Mouse (Mus musculus) hindbrain, embryonic 13.5 days (tissue): ENCODE data around the gene Ago3. TPM values are rescaled to one million over a fixed set of nuclear protein-coding genes. Genes with fewer than 3 reads are reported as not detected.

Source experiments
- ATAC-seq: fragments of 200-750 bp; cut with Nextera tagmentation; 2 replicates; pipeline ENCODE4 v1.8.0; 2017; ENCODE audit warnings: moderate TSS enrichment; ENCODE audit not compliant: low FRiP score
- H3K27ac ChIP-seq: fragments of 300-500 bp; sonication (generic); 2 replicates; pipeline ENCODE4 v1.5.1; 2015; ENCODE audit warnings: inconsistent platforms, mild to moderate bottlenecking, moderate library complexity
- H3K27me3 ChIP-seq: fragments of 300-500 bp; sonication (generic); 2 replicates; pipeline ENCODE4 v1.6.1; 2015; ENCODE audit warnings: mild to moderate bottlenecking, inconsistent platforms
- H3K36me3 ChIP-seq: fragments of 300-500 bp; sonication (generic); 2 replicates; pipeline ENCODE4 v1.6.1; 2015; ENCODE audit warnings: mild to moderate bottlenecking, inconsistent platforms
- H3K4me1 ChIP-seq: fragments of 300-500 bp; sonication (generic); replicated peaks from 2 replicates; pipeline ENCODE4 v1.6.1; 2015; ENCODE audit warnings: inconsistent platforms
- H3K4me2 ChIP-seq: fragments of 300-500 bp; sonication (generic); 2 replicates; pipeline ENCODE4 v1.6.1; 2015; ENCODE audit warnings: inconsistent platforms, mild to moderate bottlenecking, moderate library complexity
- H3K4me3 ChIP-seq: fragments of 300-500 bp; sonication (generic); 2 replicates; pipeline ENCODE4 v1.5.1; 2015; ENCODE audit warnings: mild to moderate bottlenecking, inconsistent platforms
- H3K9ac ChIP-seq: fragments of 300-500 bp; sonication (generic); 2 replicates; pipeline ENCODE4 v1.6.1; 2015; ENCODE audit warnings: mild to moderate bottlenecking, inconsistent platforms
- H3K9me3 ChIP-seq: fragments of 300-500 bp; sonication (generic); 2 replicates; pipeline ENCODE4 v1.6.1; 2016; ENCODE audit warnings: inconsistent platforms
- WGBS: fragments of 180-500 bp; shearing (Covaris S2); methylation state at CpG from one replicate; pipeline ENCODE4 v1.1.7; 2015; 5-methylcytosine and 5-hydroxymethylcytosine counted together
- polyA plus RNA-seq: library from polyadenylated mRNA; unstranded; fragments of >200 nt; fragmentation: Nextera tagmentation; extraction: Ambion mirVana; gene quantifications from 2 replicates; pipeline ENCODE4 v1.2.1, GENCODE M21; 2015

The Ago3 gene
- polyA plus RNA-seq, 1 experiment from 2014 or later: 15.7 TPM

DNA sequence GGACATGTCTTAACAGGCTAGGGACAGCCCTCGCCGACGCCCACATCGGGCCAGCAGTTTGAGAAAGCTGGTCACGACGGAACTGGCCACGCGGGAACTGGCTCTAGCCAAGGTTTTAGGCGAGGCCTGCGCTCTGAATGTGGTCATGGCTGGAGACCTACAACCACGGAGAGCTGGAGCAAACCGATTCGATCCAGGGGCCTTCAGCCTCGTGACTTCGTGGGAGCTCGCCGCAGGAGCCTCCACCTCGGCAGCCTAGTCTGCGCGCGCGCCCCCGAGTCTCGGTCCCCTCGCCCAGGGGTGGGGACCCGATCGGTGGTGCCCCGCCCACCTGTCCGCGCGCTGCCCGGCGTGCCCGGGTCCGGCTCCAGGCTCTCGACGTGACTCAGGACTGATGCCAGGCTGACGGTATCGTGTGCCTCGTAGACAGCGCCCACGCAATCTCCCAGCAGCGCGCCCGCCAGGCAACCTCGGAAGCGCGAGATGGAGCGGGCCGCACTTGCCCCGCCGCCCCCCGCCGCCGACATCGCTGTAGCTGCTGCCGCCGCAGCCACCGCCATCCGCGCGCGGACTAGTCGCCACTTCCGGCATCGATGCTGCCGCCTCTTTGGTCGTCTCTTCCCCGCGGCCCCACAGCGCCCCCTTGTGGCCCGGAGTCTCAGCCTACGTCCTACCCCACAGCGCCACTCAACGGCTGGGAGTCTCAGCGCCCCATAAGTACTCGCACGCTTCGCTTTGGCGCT is 108.1 kb downstream of the Ago3 start, which contains the start of gene Adprhl2:
Gene Adprhl2, minus strand, starts transcription at position 593 of the 743 bp plus-strand sequence.
- H3K4me2 ChIP-seq: peak within 1 kb of the TSS; percentile 94
- peak; percentile 83 for ATAC-seq
- WGBS: under 1% methylated on average over 80 of the region's 80 CpGs

DNA sequence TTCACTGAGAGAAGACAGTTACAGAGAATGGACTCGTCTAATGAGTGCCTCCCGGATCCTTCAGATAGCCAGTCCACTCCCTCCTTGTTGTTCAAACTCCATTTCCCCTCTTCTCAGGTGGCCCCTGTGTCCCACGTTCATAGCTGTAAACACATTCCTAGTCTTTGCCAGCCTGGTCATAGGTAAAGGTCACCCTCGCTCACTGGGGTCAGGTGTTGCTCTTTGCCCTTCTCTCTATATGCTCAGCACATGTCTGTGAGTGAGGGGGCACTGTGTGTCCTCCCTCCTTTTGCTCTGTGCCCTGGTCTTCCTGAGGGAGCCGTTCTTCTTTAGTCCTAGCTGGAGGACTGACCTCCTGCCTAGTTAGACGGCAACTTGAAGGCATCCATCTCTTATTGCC is 109.5 kb downstream of the Ago3 start:
- 87% methylated on average over 6 of the region's 6 CpGs for WGBS
- peaks cover 46% of the 10 kb centered on the region for H3K36me3 ChIP-seq
- no peak overlapping the region for H3K4me2 ChIP-seq
- H3K9ac ChIP-seq: no peak overlapping the region
- ATAC-seq: no peak
- no peak overlapping the region for H3K4me3 ChIP-seq
- H3K9me3 ChIP-seq: no peaks in the 10 kb centered on the region
- no peak overlapping the region for H3K27ac ChIP-seq
- peaks cover 24% of the 10 kb centered on the region for H3K27me3 ChIP-seq
- peaks cover 28% of the 10 kb centered on the region for H3K4me1 ChIP-seq

More for the DNA sequence above, 108.1 kb downstream of the Ago3 start, which contains the start of gene Adprhl2:
- peaks cover 37% of the 10 kb centered on the region for H3K4me1 ChIP-seq
- H3K4me3 ChIP-seq: peak within 1 kb of the TSS; percentile 80
- H3K27ac ChIP-seq: peak within 1 kb of the TSS; percentile 90
- H3K9ac ChIP-seq: peak within 1 kb of the TSS; percentile 91
- no peaks in the 10 kb centered on the region for H3K9me3 ChIP-seq
- H3K36me3 ChIP-seq: peaks cover 34% of the 10 kb centered on the region
- H3K27me3 ChIP-seq: peaks cover 36% of the 10 kb centered on the region

DNA sequence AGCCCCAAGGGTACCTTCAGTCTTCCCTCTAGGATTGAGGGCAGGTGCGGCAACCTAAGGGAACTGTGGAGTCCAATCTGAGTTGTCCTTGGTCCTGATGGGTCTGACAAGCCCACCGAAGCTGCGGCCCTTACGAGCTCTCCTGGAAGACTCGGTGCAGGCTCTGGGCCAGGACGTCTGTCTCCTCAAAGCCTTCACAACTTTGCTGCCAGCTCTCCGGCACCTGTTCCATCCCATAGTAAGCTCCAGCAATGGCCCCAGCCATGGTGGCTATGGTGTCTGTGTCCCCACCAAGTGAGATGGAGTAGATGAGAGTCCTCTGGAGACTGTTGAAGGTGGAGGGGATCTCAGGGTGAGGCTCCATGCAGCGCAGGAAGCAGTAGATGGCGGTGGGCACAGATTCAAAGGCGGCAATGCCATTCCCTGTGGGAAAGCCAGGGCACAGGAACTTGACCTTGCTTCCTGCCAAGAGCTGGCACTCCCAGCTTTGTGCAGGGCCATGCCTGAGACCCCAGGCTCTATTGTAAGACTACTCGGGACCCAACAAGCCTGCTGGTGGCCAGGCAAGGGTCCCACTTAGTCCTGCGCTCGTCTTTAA is 112.8 kb downstream of the Ago3 start:
- Histone ChIP-seq H3K27me3 (no peaks in the 10 kb centered on the region), H3K27ac (no peak overlapping the region), H3K4me3 (no peak overlapping the region), H3K36me3 (peaks cover 53% of the 10 kb centered on the region), H3K4me2 (no peak overlapping the region), H3K4me1 (peaks cover 19% of the 10 kb centered on the region), H3K9ac (peak overlapping the region; percentile 5; the same call in 1 of the 2 replicates), H3K9me3 (no peaks in the 10 kb centered on the region)
- ATAC-seq: no peak
- 92% methylated on average over 13 of the region's 13 CpGs for WGBS

DNA sequence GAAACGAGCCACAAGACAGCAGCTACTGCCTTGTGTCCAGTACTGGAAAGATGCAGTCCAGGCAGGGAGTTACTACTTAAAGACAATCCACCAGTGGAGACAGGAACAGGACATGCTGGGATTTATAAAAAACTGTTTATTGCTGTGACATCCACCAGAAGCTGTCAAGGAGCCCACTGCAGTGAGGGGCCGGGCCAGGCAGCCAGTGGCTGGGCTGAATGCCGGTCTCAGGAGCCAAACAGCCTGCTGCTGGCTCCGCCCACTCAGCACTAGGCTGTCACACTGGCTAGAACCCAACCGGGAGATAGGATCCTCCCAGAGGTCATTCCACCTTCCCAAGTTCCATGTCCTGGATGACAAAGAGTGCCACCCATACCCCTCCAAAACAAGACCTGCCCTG is 113.4 kb downstream of the Ago3 start:
- no peak for ATAC-seq
- Histone ChIP-seq H3K4me3 (no peak overlapping the region), H3K4me1 (peaks cover 18% of the 10 kb centered on the region), H3K9me3 (no peaks in the 10 kb centered on the region), H3K9ac (no peak overlapping the region), H3K27ac (no peak overlapping the region), H3K27me3 (no peaks in the 10 kb centered on the region), H3K4me2 (no peak overlapping the region), H3K36me3 (peaks cover 53% of the 10 kb centered on the region)
- WGBS: 44% methylated on average over 5 of the region's 5 CpGs

DNA sequence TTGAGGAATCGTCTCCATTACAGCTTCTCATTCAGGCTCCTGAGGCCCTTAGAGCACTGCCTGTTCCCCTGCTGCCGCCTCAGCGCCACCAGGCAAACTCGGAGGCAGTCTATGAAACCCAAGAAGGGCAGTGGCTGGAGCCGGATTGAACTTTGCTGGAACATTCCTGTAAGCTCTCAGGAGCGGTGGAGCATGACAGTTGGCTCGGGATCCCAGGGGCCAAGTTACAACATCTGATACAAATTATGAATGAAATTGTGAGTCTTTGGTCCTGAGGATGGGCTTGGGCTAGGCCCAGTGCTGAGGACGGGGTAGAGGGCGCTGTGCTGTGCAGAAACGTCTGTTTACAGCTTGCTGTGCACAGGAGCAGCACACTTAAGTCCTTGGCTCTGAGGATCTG is 115.0 kb downstream of the Ago3 start:
- 57% methylated on average over 10 of the region's 10 CpGs for WGBS
- Histone ChIP-seq H3K27me3 (no peaks in the 10 kb centered on the region), H3K36me3 (peaks cover 48% of the 10 kb centered on the region), H3K4me3 (no peak overlapping the region), H3K27ac (no peak overlapping the region), H3K4me2 (no peak overlapping the region), H3K4me1 (peaks cover 12% of the 10 kb centered on the region), H3K9me3 (no peaks in the 10 kb centered on the region), H3K9ac (peak overlapping the region; percentile 36; the same call in 1 of the 2 replicates)
- ATAC-seq: no peak

DNA sequence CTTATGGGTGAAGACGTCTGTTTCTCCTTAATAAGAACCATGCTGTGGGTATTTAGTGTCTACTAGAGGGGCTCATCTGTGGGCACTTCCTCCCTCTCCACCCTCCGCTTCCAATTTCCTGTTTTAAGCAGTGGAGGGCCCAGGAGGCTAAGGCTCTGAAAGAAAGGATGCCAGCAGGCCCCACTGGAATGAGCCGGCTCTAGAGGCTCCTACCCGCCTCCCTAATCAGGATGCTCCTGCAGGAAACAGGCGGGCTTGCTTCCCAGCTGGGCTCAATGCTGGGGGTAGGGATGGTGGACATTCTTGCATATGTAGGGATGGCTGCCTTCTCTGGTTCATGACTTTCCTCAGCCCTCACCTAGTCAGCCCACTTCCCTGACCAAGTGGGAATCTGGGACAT is 116.2 kb downstream of the Ago3 start:
- Histone ChIP-seq H3K9ac (no peak overlapping the region), H3K27me3 (0 out of 2 replicates have a peak, but pooled peaks cover 8% of the 10 kb centered on the region), H3K27ac (no peak overlapping the region), H3K4me2 (no peak overlapping the region), H3K4me3 (no peak overlapping the region), H3K4me1 (peaks cover 11% of the 10 kb centered on the region), H3K36me3 (peaks cover 38% of the 10 kb centered on the region), H3K9me3 (no peaks in the 10 kb centered on the region)
- WGBS: 37% methylated on average over 5 of the region's 5 CpGs
- ATAC-seq: no peak

DNA sequence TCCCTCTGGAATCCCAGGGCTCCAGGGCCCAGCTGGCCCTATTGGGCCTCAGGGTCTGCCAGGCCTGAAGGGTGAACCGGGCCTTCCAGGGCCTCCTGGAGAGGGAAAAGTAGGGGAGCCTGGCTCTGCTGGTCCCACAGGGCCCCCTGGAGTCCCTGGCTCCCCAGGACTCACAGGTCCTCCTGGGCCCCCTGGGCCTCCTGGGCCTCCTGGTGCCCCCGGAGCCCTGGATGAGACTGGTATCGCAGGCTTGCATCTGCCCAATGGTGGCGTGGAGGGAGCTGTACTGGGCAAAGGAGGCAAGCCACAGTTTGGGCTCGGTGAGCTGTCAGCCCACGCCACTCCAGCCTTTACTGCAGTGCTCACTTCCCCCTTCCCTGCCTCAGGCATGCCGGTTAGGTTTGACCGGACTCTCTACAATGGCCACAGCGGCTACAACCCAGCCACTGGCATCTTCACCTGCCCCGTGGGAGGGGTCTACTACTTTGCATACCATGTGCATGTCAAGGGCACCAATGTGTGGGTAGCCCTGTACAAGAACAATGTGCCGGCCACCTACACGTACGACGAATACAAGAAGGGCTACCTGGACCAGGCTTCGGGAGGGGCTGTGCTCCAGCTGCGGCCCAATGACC is 117.7 kb downstream of the Ago3 start:
- H3K27ac ChIP-seq: no peak overlapping the region; the same call in 1 of the 2 replicates
- peaks cover 23% of the 10 kb centered on the region for H3K36me3 ChIP-seq
- peaks cover 11% of the 10 kb centered on the region for H3K4me1 ChIP-seq
- H3K4me2 ChIP-seq: no peak overlapping the region
- H3K9me3 ChIP-seq: no peaks in the 10 kb centered on the region
- H3K4me3 ChIP-seq: no peak overlapping the region
- 0 out of 2 replicates have a peak overlapping the region, but pooled peaks have one; percentile 39 for H3K9ac ChIP-seq
- 91% methylated on average over 16 of the region's 16 CpGs for WGBS
- ATAC-seq: no peak
- H3K27me3 ChIP-seq: peaks cover 15% of the 10 kb centered on the region

DNA sequence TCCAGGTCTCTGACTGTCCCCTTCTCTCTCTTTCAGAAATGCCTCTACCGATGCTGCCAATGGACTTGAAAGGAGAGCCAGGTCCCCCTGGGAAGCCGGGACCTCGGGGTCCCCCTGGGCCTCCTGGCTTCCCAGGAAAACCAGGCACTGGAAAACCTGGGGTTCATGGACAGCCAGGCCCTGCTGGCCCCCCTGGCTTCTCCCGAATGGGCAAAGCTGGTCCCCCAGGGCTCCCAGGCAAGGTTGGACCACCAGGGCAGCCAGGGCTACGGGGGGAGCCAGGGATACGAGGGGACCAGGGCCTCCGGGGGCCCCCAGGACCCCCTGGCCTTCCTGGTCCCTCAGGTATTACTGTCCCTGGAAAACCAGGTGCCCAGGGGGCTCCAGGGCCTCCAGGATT is 119.0 kb downstream of the Ago3 start:
- Histone ChIP-seq H3K4me3 (no peak overlapping the region), H3K4me1 (peaks cover 11% of the 10 kb centered on the region), H3K27me3 (peaks cover 17% of the 10 kb centered on the region), H3K9me3 (no peaks in the 10 kb centered on the region), H3K27ac (no peak overlapping the region), H3K36me3 (peaks cover 10% of the 10 kb centered on the region; the same call in 1 of the 2 replicates), H3K4me2 (no peak overlapping the region), H3K9ac (peak overlapping the region; percentile 39; the same call in 1 of the 2 replicates)
- no peak for ATAC-seq
- 79% methylated on average over 7 of the region's 7 CpGs for WGBS

DNA sequence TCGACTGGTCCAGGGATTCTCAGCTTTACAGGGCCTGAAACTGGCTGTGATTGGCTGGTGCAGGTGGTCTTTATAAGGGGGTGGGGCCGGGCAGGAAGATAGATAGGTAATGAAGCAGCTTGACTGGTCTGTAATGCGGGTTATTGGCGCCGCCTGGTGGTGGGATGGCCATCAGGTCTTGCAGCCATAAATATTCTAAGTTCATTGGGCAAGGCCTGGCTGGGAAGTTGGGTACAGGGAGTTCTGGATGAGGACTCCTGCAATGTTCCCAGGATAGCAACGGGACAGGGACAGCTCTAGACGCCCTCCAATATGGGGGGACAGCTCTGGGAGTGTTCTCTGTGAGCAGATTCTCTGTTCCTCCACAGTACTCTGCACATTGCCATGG is 119.4 kb downstream of the Ago3 start:
- no peak overlapping the region for H3K9ac ChIP-seq
- WGBS: 0% methylated on average over 7 of the region's 7 CpGs
- peak overlapping the region; percentile 31 for H3K4me3 ChIP-seq
- H3K9me3 ChIP-seq: no peaks in the 10 kb centered on the region
- peaks cover 11% of the 10 kb centered on the region for H3K4me1 ChIP-seq
- H3K4me2 ChIP-seq: peak overlapping the region; percentile 51
- ATAC-seq: peak; percentile 87
- H3K27me3 ChIP-seq: peaks cover 17% of the 10 kb centered on the region
- H3K27ac ChIP-seq: no peak overlapping the region
- H3K36me3 ChIP-seq: peaks cover 8% of the 10 kb centered on the region; the same call in 1 of the 2 replicates

DNA sequence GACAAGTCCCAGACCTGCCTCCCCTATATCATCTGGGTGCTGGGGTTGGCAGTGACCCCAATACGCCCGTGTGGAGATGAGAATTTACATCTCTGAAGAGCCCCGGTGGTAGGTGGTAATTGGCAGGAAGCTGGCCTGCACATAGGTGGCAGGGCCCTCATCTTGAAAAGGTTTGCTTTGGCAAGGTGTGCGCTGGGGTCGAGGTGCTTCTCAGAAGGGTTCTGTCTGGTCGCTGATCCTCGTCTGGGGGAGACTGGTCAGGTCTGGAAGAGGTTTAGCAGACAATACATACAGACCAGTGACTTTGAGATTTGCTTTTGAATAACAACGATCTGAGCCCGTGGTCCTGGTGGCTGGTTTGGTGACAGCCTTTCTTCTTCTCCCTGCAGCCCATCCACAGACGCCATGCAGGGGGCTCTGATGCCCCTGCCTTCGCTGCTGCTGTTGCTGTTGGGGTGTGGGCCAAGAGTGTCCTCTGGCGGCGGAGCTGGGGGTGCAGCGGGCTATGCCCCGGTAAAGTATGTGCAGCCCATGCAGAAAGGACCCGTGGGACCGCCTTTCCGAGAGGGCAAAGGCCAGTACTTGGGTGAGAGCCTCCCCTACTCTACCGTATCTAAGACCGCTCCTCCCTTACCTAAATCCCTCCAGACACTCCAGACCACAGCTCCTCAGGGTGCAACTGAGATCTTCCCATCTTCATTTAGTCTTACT is 120.0 kb downstream of the Ago3 start:
- Histone ChIP-seq H3K4me3 (peak overlapping the region; percentile 31), H3K4me1 (peaks cover 11% of the 10 kb centered on the region), H3K4me2 (peak overlapping the region; percentile 51), H3K27me3 (peaks cover 18% of the 10 kb centered on the region), H3K36me3 (peaks cover 2% of the 10 kb centered on the region; the same call in 1 of the 2 replicates), H3K9me3 (no peaks in the 10 kb centered on the region), H3K27ac (no peak overlapping the region), H3K9ac (no peak overlapping the region)
- ATAC-seq: peak; percentile 74
- 16% methylated on average over 20 of the region's 20 CpGs for WGBS

DNA sequence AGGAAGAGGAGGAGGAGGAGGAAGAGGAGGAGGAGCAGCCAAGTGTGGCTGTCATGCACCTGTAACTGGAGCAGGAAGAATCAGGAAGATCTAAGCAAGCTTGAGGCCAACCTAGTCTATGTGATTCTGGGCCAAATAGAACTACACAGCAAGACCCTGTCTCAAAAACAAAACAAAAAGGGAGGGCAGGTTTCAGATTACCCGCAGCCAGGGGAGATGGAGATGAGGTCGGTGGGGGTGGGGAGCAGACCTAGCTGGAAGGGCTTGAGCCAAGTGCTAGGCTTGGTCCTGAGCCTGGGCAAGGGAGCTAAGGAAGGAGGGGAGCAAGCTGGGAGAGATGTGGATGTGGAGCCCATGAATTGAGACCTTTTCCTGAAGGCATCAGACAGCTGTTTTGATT is 122.5 kb downstream of the Ago3 start:
- no peaks in the 10 kb centered on the region for H3K36me3 ChIP-seq
- no peak for ATAC-seq
- H3K4me2 ChIP-seq: no peak overlapping the region
- WGBS: 15% methylated on average over 2 of the region's 2 CpGs
- H3K27ac ChIP-seq: no peak overlapping the region
- peaks cover 43% of the 10 kb centered on the region for H3K27me3 ChIP-seq
- H3K9ac ChIP-seq: no peak overlapping the region
- peaks cover 16% of the 10 kb centered on the region for H3K4me1 ChIP-seq
- H3K9me3 ChIP-seq: no peaks in the 10 kb centered on the region
- H3K4me3 ChIP-seq: no peak overlapping the region

DNA sequence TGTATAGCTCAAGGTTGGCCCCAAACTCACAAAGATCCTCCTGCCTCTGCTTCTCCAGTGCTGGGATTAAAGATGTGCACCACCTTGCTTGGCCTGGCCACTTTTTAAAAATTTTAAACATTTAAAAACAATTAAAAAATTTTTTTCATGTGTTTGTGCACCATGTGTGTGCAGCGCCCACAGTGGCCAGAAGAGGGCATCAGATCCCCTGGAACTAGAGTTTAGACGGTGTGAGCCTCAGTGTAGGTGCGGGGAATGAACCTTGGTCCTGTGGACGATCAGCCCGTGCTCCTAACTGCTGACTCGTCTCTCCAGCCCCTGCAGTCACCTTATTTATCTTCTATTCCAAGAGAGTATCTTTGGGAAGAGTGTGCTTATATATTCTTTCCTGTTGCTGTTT is 123.3 kb downstream of the Ago3 start:
- Histone ChIP-seq H3K9ac (no peak overlapping the region), H3K9me3 (no peaks in the 10 kb centered on the region), H3K4me3 (no peak overlapping the region), H3K27ac (no peak overlapping the region), H3K4me1 (peaks cover 23% of the 10 kb centered on the region), H3K4me2 (no peak overlapping the region), H3K36me3 (no peaks in the 10 kb centered on the region), H3K27me3 (peaks cover 51% of the 10 kb centered on the region)
- WGBS: 89% methylated on average over 6 of the region's 6 CpGs
- ATAC-seq: no peak
